Mouse (Mus musculus): Measurements from ENCODE around the gene Gm3526.
"Not testable (repeated sequence)": the region's sequence is repeated elsewhere in the genome, so short reads cannot be mapped to it uniquely, and the experiment has no call there.

Gene Gm3526

DNA sequence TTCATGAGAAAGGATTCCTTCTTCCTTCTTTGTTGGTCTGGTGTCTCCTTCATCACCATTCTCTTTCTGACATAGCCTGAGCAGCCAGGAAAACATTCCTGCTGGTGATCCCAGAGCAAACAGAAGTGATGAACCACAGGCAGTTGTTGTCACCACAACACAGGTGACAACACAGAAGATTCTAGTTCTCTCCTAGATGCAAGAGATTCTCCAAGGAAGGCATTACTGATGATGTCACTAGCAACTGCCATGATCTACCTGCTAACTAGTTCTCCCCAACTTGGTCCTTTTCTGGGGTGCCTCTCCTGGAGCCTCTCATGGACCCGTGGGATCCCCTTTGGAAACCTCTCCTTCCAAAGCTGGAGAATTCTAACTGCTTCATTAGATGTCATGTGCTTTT lies at the start of gene Gm3526:
Gene Gm3526, minus strand, starts transcription at position 101 of the 400 bp plus-strand sequence.
- not testable (repeated sequence) for DNase-seq (ENCODE audit: low read depth, low spot score)
